ENCODE assay signal across 9 mouse cellular contexts in the genomic region with DNA sequence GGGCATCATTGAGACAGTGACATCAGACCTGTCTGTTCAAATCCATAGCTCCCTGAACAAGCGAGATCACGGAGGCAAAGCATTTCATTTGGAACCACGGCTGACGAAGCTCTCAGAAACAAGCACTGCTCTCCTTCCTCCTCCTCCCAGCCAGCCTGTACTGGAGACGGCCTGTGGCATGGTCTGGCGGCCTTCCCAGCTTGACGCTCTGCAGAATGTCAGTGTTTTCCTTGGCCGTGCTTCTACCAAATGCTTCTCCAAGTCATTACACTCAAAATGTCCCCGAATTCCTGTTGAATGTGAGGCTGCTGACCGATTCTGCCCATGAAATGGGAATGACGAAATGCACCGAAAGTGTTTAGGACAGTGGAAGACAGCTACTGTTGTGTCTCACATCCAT. TPM values are rescaled to one million over a fixed set of nuclear protein-coding genes. Genes with fewer than 3 reads are reported as not detected.
DNase-seq lines count a peak whose midpoint lies in the region; ATAC-seq and TF ChIP-seq lines count a peak whose summit lies in the region.
"Had no signal": no experiment of that assay in that cellular context is flagged by ENCODE, and none has a peak within 500 bp of the region (broad histone marks: within the 10 kb centered on the region; RNA-seq: fewer than 3 reads in every experiment).

No protein-coding gene starts in this region.

- H3K4me1 ChIP-seq in neural tube, embryonic 11.5 days (ENCODE audit: control insufficient read depth, insufficient read depth, low read length) = peaks cover 10% of the 10 kb centered on the region; the same call in 1 of the 2 replicates
- 0 out of 2 replicates have a peak, but pooled peaks cover 10% of the 10 kb centered on the region for H3K4me1 ChIP-seq in heart, postnatal 0 days (ENCODE audit: control insufficient read depth, insufficient read depth)
- H3K4me1 ChIP-seq in liver, embryonic 11.5 days (replicated peaks; ENCODE audit: control insufficient read depth, insufficient read depth, low read length) = no peaks in the 10 kb centered on the region

- no peaks in the 10 kb centered on the region for H3K27me3 ChIP-seq in neural tube, embryonic 11.5 days (ENCODE audit: control insufficient read depth, insufficient read depth, low read length)
- H3K27me3 ChIP-seq in heart, postnatal 0 days (ENCODE audit: control insufficient read depth, insufficient read depth, low read length) = 0 out of 2 replicates have a peak, but pooled peaks cover under 1% of the 10 kb centered on the region
- no peaks in the 10 kb centered on the region for H3K27me3 ChIP-seq in liver, embryonic 11.5 days (replicated peaks; ENCODE audit: control insufficient read depth, insufficient read depth, low read length)

- TF ChIP-seq CTCF in heart, postnatal 0 days (IDR thresholded peaks at IDR 0.05; ENCODE audit: low read depth) = no peak

- 79% methylated on average over 12 of the region's 12 CpGs for WGBS in neural tube, embryonic 11.5 days
- WGBS in heart, postnatal 0 days = 30% methylated on average over 12 of the region's 12 CpGs
- 81% methylated on average over 12 of the region's 12 CpGs for WGBS in liver, embryonic 11.5 days

- H3K9me3 ChIP-seq in neural tube, embryonic 11.5 days (ENCODE audit: control insufficient read depth, low read length) = no peaks in the 10 kb centered on the region
- H3K9me3 ChIP-seq in heart, postnatal 0 days (replicated peaks; ENCODE audit: control insufficient read depth, low read length) = no peaks in the 10 kb centered on the region
- H3K9me3 ChIP-seq in liver, embryonic 11.5 days (ENCODE audit: control insufficient read depth, low read length) = no peaks in the 10 kb centered on the region

- H3K36me3 ChIP-seq in neural tube, embryonic 11.5 days (ENCODE audit: control insufficient read depth, insufficient read depth, low read length) = no peaks in the 10 kb centered on the region
- no peaks in the 10 kb centered on the region for H3K36me3 ChIP-seq in heart, postnatal 0 days (replicated peaks; ENCODE audit: control insufficient read depth, insufficient read depth, low read length)
- no peaks in the 10 kb centered on the region for H3K36me3 ChIP-seq in liver, embryonic 11.5 days (ENCODE audit: control insufficient read depth, insufficient read depth, low read length)

- ATAC-seq in neural tube, embryonic 11.5 days (ENCODE audit: insufficient read depth, low FRiP score, low TSS enrichment) = no peak
- ATAC-seq in heart, postnatal 0 days (ENCODE audit: insufficient read depth, low read depth) = peak; percentile 57; the same call in 1 of the 2 replicates
- no peak for ATAC-seq in CD4-positive, CD25-positive, alpha-beta regulatory T cell, adult 4 months
- no peak for ATAC-seq in liver, embryonic 11.5 days (replicated peaks; ENCODE audit: low FRiP score)

- no peak for TF ChIP-seq EP300 in heart, postnatal 0 days (IDR thresholded peaks at IDR 0.05; ENCODE audit: low read depth)

- H3K27ac ChIP-seq in neural tube, embryonic 11.5 days (ENCODE audit: low read depth, low read length) = 0 out of 2 replicates have a peak overlapping the region, but pooled peaks have one; percentile 8
- no peak overlapping the region for H3K27ac ChIP-seq in heart, postnatal 0 days (ENCODE audit: low read depth)
- H3K27ac ChIP-seq in liver, embryonic 11.5 days (ENCODE audit: low read depth, low read length) = no peak overlapping the region

- no peak for DNase-seq in neural tube, embryonic 11.5 days (ENCODE audit: low spot score)
- no peak for DNase-seq in neural tube, embryonic 10.5 days (ENCODE audit: extremely low spot score, low spot score)
- peak; percentile 67 for DNase-seq in cerebellum, adult 11 months
- DNase-seq in heart, postnatal 0 days (ENCODE audit: low spot score) = peak; percentile 66
- peak; percentile 19 to 31 for DNase-seq in left cerebral cortex, postnatal 25 days (ENCODE audit: low spot score in 2 of 2)
- DNase-seq in thymus, postnatal 10 days (ENCODE audit: low spot score in 2 of 2) = no peak
- no peak for DNase-seq in liver, embryonic 11.5 days (ENCODE audit: low spot score)

- no peak overlapping the region for H3K9ac ChIP-seq in neural tube, embryonic 11.5 days (ENCODE audit: low read length)
- no peak overlapping the region for H3K9ac ChIP-seq in heart, postnatal 0 days (replicated peaks; ENCODE audit: low read depth, low read length)
- no peak overlapping the region for H3K9ac ChIP-seq in liver, embryonic 11.5 days (ENCODE audit: low read depth, low read length)

- intact Hi-C loops in left cerebral cortex, postnatal 25 days (cut with DNase I) = no loop called here

- no peak overlapping the region for H3K4me3 ChIP-seq in neural tube, embryonic 11.5 days (ENCODE audit: low read depth, low read length)
- no peak overlapping the region for H3K4me3 ChIP-seq in heart, postnatal 0 days (ENCODE audit: low read depth, low read length)
- no peak overlapping the region for H3K4me3 ChIP-seq in liver, embryonic 11.5 days (ENCODE audit: low read depth, low read length)

- H3K4me2 ChIP-seq in neural tube, embryonic 11.5 days (ENCODE audit: low read depth) = no peak overlapping the region
- no peak overlapping the region for H3K4me2 ChIP-seq in heart, postnatal 0 days (ENCODE audit: low read depth, low read length)
- H3K4me2 ChIP-seq in liver, embryonic 11.5 days = no peak overlapping the region

RNA-seq across cellular contexts. Expression of gene Erich6b, which starts 6.7 kb away (rescaled TPM):
- polyA plus RNA-seq in neural tube, embryonic 11.5 days (2014; fragmentation: Nextera tagmentation; extraction: Ambion mirVana) = not detected in 2 replicates
- not detected in 2 replicates for total RNA-seq in heart, postnatal 0 days (2014; rRNA removed; ENCODE audit: low replicate concordance)
- not detected in 2 replicates for polyA plus RNA-seq in heart, postnatal 0 days (2015; fragmentation: Nextera tagmentation; extraction: Ambion mirVana)
- total RNA-seq in left cerebral cortex, postnatal 25 days (2021) = not detected
- polyA plus RNA-seq in CD4-positive, CD25-positive, alpha-beta regulatory T cell, adult 4 months (2017; shearing (Covaris generic)) = not detected
- not detected in 2 replicates for polyA plus RNA-seq in liver, embryonic 11.5 days (2014; fragmentation: Nextera tagmentation; extraction: Ambion mirVana)
- total RNA-seq: hematopoietic stem cell, adult 5-6 weeks had no signal

RNA-seq across cellular contexts. Expression of gene Spert, which starts 42.4 kb away (rescaled TPM):
- not detected in 2 replicates for polyA plus RNA-seq in neural tube, embryonic 11.5 days (2014; fragmentation: Nextera tagmentation; extraction: Ambion mirVana)
- not detected in 2 replicates for total RNA-seq in heart, postnatal 0 days (2014; rRNA removed; ENCODE audit: low replicate concordance)
- polyA plus RNA-seq in heart, postnatal 0 days (2015; fragmentation: Nextera tagmentation; extraction: Ambion mirVana) = not detected in 2 replicates
- not detected for total RNA-seq in left cerebral cortex, postnatal 25 days (2021)
- polyA plus RNA-seq in CD4-positive, CD25-positive, alpha-beta regulatory T cell, adult 4 months (2017; shearing (Covaris generic)) = not detected
- polyA plus RNA-seq in liver, embryonic 11.5 days (2014; fragmentation: Nextera tagmentation; extraction: Ambion mirVana) = not detected in 2 replicates
- total RNA-seq: hematopoietic stem cell, adult 5-6 weeks had no signal

Comparison
In these comparisons a context has a peak if more than half of its experiments do, and no peak if none do; other contexts are left out.
1. DNase-seq: peak in cerebellum, adult 11 months (single experiment), heart, postnatal 0 days (single experiment) and left cerebral cortex, postnatal 25 days (2 of 2); none in neural tube, embryonic 11.5 days (single experiment), neural tube, embryonic 10.5 days (single experiment), thymus, postnatal 10 days (0 of 2) and liver, embryonic 11.5 days (single experiment).